Mouse (Mus musculus): ENCODE measurements around the gene Hmgb1. TPM values are rescaled to one million over a fixed set of nuclear protein-coding genes. Genes with fewer than 3 reads are reported as not detected.

Gene Hmgb1
- polyA plus RNA-seq, 1 experiment from 2014 or later, result 1,696 TPM

GRCm38 (mm10) chr5:149097841-149098240 is 86.4 kb downstream of the Hmgb1 start:
- 83% methylated on average over 5 of the region's 5 CpGs for WGBS
- Histone ChIP-seq H3K4me2 (no peak overlapping the region), H3K27ac (no peak overlapping the region), H3K36me3 (no peaks in the 10 kb centered on the region), H3K9ac (no peak overlapping the region), H3K4me3 (no peak overlapping the region), H3K9me3 (no peaks in the 10 kb centered on the region; the same call in 1 of the 2 replicates), H3K4me1 (no peaks in the 10 kb centered on the region), H3K27me3 (no peaks in the 10 kb centered on the region)
- ATAC-seq (ENCODE audit: insufficient number of reproducible peaks, insufficient read depth, low FRiP score, low TSS enrichment, low read depth), result no peak

GRCm38 (mm10) chr5:149096284-149096683 is 88.0 kb downstream of the Hmgb1 start:
- H3K4me3 ChIP-seq, result no peak overlapping the region
- 84% methylated on average over 11 of the region's 11 CpGs for WGBS
- no peak for ATAC-seq (ENCODE audit: insufficient number of reproducible peaks, insufficient read depth, low FRiP score, low TSS enrichment, low read depth)
- no peaks in the 10 kb centered on the region for H3K9me3 ChIP-seq
- no peak overlapping the region for H3K27ac ChIP-seq
- no peaks in the 10 kb centered on the region for H3K4me1 ChIP-seq
- H3K4me2 ChIP-seq, result no peak overlapping the region
- H3K9ac ChIP-seq, result no peak overlapping the region
- no peaks in the 10 kb centered on the region for H3K27me3 ChIP-seq
- H3K36me3 ChIP-seq, result no peaks in the 10 kb centered on the region

DNA sequence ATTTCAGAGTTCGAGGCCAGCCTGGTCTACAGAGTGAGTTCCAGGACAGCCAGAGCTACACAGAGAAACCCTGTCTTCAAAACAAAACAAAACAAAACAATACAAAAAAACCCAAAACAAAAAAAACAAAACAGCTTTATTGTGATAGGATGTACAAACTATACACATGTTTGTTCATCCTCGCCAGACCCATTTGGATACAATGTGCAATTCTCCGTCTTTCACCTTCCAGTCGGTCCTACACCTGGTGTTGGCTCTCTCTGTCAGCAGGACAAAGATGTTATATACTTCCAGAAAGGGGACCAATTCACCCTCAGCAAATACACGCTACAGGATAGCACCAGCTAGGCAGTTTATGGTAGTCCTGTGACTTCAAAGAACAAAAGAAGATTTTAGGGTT is 91.4 kb downstream of the Hmgb1 start:
- H3K27ac ChIP-seq, result no peak overlapping the region
- H3K9ac ChIP-seq, result no peak overlapping the region
- no peaks in the 10 kb centered on the region for H3K4me1 ChIP-seq
- H3K9me3 ChIP-seq, result no peaks in the 10 kb centered on the region
- no peak for ATAC-seq (ENCODE audit: insufficient number of reproducible peaks, insufficient read depth, low FRiP score, low TSS enrichment, low read depth)
- no peaks in the 10 kb centered on the region for H3K36me3 ChIP-seq
- H3K4me3 ChIP-seq, result no peak overlapping the region
- WGBS, result 86% methylated on average over 5 of the region's 5 CpGs
- no peak overlapping the region for H3K4me2 ChIP-seq
- H3K27me3 ChIP-seq, result no peaks in the 10 kb centered on the region

- Histone ChIP-seq H3K27me3 (no peaks in the 10 kb centered on the region), H3K36me3 (no peaks in the 10 kb centered on the region), H3K4me3 (no peak overlapping the region), H3K9ac (no peak overlapping the region), H3K9me3 (no peaks in the 10 kb centered on the region), H3K27ac (no peak overlapping the region), H3K4me2 (no peak overlapping the region), H3K4me1 (no peaks in the 10 kb centered on the region)
- WGBS, result 84% methylated on average over 4 of the region's 4 CpGs
- no peak for ATAC-seq (ENCODE audit: insufficient number of reproducible peaks, insufficient read depth, low FRiP score, low TSS enrichment, low read depth)
Measured at GRCm38 (mm10) chr5:149092526-149092925, 91.8 kb downstream of the Hmgb1 start.

GRCm38 (mm10) chr5:149091256-149091655 is 93.0 kb downstream of the Hmgb1 start:
- H3K4me2 ChIP-seq, result no peak overlapping the region
- H3K9ac ChIP-seq, result no peak overlapping the region
- WGBS, result 88% methylated on average over 14 of the region's 14 CpGs
- H3K36me3 ChIP-seq, result no peaks in the 10 kb centered on the region
- H3K9me3 ChIP-seq, result no peaks in the 10 kb centered on the region
- no peak overlapping the region for H3K4me3 ChIP-seq
- no peaks in the 10 kb centered on the region for H3K27me3 ChIP-seq
- H3K27ac ChIP-seq, result no peak overlapping the region
- no peaks in the 10 kb centered on the region for H3K4me1 ChIP-seq
- no peak for ATAC-seq (ENCODE audit: insufficient number of reproducible peaks, insufficient read depth, low FRiP score, low TSS enrichment, low read depth)

DNA sequence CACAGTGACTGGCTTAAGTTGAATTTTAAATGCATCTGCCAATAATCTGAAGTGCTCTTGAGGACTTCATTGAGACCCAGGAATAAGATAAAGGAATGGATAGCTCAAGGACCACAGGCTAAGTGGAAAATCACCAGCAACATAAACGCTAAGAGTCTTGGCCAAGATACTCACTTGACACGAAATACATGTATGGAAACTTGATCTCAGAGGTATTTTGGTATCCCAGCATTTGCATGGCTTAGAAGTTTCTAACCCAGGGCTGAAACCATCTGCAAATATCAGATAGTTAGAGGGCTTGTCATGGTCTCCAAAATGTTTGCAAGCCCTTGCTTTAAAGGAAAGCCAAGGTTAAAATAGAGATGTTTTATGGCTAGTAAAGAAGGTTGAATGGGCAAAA is 94.4 kb downstream of the Hmgb1 start:
- Histone ChIP-seq H3K9ac (no peak overlapping the region), H3K4me3 (no peak overlapping the region), H3K9me3 (no peaks in the 10 kb centered on the region), H3K27ac (no peak overlapping the region), H3K36me3 (no peaks in the 10 kb centered on the region), H3K27me3 (no peaks in the 10 kb centered on the region), H3K4me2 (no peak overlapping the region), H3K4me1 (no peaks in the 10 kb centered on the region)
- ATAC-seq (ENCODE audit: insufficient number of reproducible peaks, insufficient read depth, low FRiP score, low TSS enrichment, low read depth), result no peak
- 48% methylated on average over 2 of the region's 2 CpGs for WGBS

DNA sequence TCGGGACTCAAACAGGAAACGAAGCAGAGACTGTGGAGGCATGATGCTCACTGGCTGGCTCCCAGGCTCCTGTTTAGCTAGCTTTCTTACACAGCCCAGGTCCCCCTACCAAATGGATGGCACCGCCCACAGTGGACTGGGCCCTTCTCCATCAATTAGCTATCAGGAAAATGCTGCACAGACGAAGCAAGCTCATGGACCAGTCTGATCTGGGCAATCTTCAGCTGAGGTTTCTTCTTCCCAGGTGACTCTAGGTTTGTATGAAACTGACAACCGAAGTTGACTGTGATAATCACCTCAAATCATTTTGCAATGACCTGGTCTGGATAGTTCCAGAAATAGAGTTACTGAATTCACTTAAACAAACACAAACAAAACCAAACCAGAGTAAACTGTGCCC is 94.8 kb downstream of the Hmgb1 start:
- H3K9me3 ChIP-seq, result no peaks in the 10 kb centered on the region
- WGBS, result 82% methylated on average over 5 of the region's 5 CpGs
- ATAC-seq (ENCODE audit: insufficient number of reproducible peaks, insufficient read depth, low FRiP score, low TSS enrichment, low read depth), result no peak
- no peak overlapping the region for H3K27ac ChIP-seq
- H3K27me3 ChIP-seq, result no peaks in the 10 kb centered on the region
- H3K36me3 ChIP-seq, result no peaks in the 10 kb centered on the region
- no peak overlapping the region for H3K4me3 ChIP-seq
- H3K4me1 ChIP-seq, result no peaks in the 10 kb centered on the region
- no peak overlapping the region for H3K9ac ChIP-seq
- H3K4me2 ChIP-seq, result no peak overlapping the region

GRCm38 (mm10) chr5:149088891-149089290 is 95.4 kb downstream of the Hmgb1 start:
- no peaks in the 10 kb centered on the region for H3K9me3 ChIP-seq
- no peaks in the 10 kb centered on the region for H3K27me3 ChIP-seq
- no peak overlapping the region for H3K4me2 ChIP-seq
- 75% methylated on average over 6 of the region's 6 CpGs for WGBS
- no peak overlapping the region for H3K9ac ChIP-seq
- no peak for ATAC-seq (ENCODE audit: insufficient number of reproducible peaks, insufficient read depth, low FRiP score, low TSS enrichment, low read depth)
- H3K27ac ChIP-seq, result no peak overlapping the region
- no peak overlapping the region for H3K4me3 ChIP-seq
- H3K4me1 ChIP-seq, result no peaks in the 10 kb centered on the region
- no peaks in the 10 kb centered on the region for H3K36me3 ChIP-seq

DNA sequence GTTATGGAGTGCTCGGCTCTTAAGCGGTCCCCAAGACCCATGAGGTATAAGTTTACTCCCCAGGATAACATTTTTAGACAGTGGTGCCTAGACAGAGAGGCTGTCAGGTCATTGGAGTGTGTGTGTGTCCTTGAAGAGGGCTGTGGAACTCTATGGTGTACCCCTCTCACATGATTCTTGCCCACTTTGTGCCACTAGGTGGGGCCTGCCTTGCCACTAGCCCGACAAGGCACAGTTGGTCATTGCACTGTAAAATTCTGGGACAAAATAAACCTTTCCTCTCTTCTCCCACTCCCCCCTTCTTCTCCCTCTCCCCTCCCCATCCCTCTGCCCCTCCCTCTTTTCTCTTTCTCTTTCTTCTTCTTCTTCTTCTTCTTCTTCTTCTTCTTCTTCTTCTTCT is 96.1 kb downstream of the Hmgb1 start:
- no peak overlapping the region for H3K27ac ChIP-seq
- no peaks in the 10 kb centered on the region for H3K9me3 ChIP-seq
- H3K27me3 ChIP-seq, result no peaks in the 10 kb centered on the region
- no peak overlapping the region for H3K4me3 ChIP-seq
- 76% methylated on average over 3 of the region's 3 CpGs for WGBS
- ATAC-seq (ENCODE audit: insufficient number of reproducible peaks, insufficient read depth, low FRiP score, low TSS enrichment, low read depth), result no peak
- H3K36me3 ChIP-seq, result no peaks in the 10 kb centered on the region
- no peak overlapping the region for H3K4me2 ChIP-seq
- H3K9ac ChIP-seq, result no peak overlapping the region
- H3K4me1 ChIP-seq, result no peaks in the 10 kb centered on the region

GRCm38 (mm10) chr5:149086382-149087244 is 97.7 kb downstream of the Hmgb1 start:
- Histone ChIP-seq H3K4me3 (no peak overlapping the region), H3K27me3 (no peaks in the 10 kb centered on the region), H3K36me3 (no peaks in the 10 kb centered on the region), H3K9ac (no peak overlapping the region), H3K9me3 (no peaks in the 10 kb centered on the region), H3K27ac (no peak overlapping the region), H3K4me2 (no peak overlapping the region), H3K4me1 (no peaks in the 10 kb centered on the region)
- no peak for ATAC-seq (ENCODE audit: insufficient number of reproducible peaks, insufficient read depth, low FRiP score, low TSS enrichment, low read depth)
- WGBS, result 86% methylated on average over 10 of the region's 10 CpGs

- Histone ChIP-seq H3K4me2 (no peak overlapping the region), H3K9me3 (no peaks in the 10 kb centered on the region), H3K4me3 (no peak overlapping the region), H3K27me3 (no peaks in the 10 kb centered on the region), H3K9ac (no peak overlapping the region), H3K27ac (no peak overlapping the region), H3K36me3 (no peaks in the 10 kb centered on the region), H3K4me1 (peaks cover 12% of the 10 kb centered on the region)
- WGBS, result 88% methylated on average over 8 of the region's 8 CpGs
- ATAC-seq (ENCODE audit: insufficient number of reproducible peaks, insufficient read depth, low FRiP score, low TSS enrichment, low read depth), result no peak
Measured at GRCm38 (mm10) chr5:149080466-149080865, 103.8 kb downstream of the Hmgb1 start.

GRCm38 (mm10) chr5:149079758-149080150 is 104.5 kb downstream of the Hmgb1 start:
- 37% methylated on average over 7 of the region's 7 CpGs for WGBS
- Histone ChIP-seq H3K4me1 (peaks cover 12% of the 10 kb centered on the region), H3K4me2 (peak overlapping the region; percentile 22; the same call in 1 of the 2 replicates), H3K4me3 (no peak overlapping the region), H3K9me3 (no peaks in the 10 kb centered on the region), H3K9ac (no peak overlapping the region), H3K36me3 (no peaks in the 10 kb centered on the region), H3K27ac (no peak overlapping the region), H3K27me3 (no peaks in the 10 kb centered on the region)
- ATAC-seq (ENCODE audit: insufficient number of reproducible peaks, insufficient read depth, low FRiP score, low TSS enrichment, low read depth), result no peak

All from embryonic facial prominence, embryonic 13.5 days (tissue).